Mouse (Mus musculus): ENCODE results near the gene Atf3. TPM values are rescaled to one million over a fixed set of nuclear protein-coding genes. Genes with fewer than 3 reads are reported as not detected.

Atf3 gene
- total and polyA plus RNA-seq, 2 experiments, result 0.55 to 0.81 TPM

- H3K27ac ChIP-seq (replicated peaks; ENCODE audit: insufficient read depth, low read depth, low read length), result no peak overlapping the region
- no peaks in the 10 kb centered on the region for H3K79me2 ChIP-seq (ENCODE audit: control insufficient read depth, insufficient read depth, low read length)
- DNase-seq (ENCODE audit: extremely low read depth, low read depth, low spot score), result peak; percentile 42
- 34% methylated on average over 14 of the region's 14 CpGs for WGBS
- no peaks in the 10 kb centered on the region for H3K27me3 ChIP-seq (ENCODE audit: control insufficient read depth, insufficient read depth, low read length)
- peak; percentile 48; the same call in 1 of the 2 replicates for TF ChIP-seq CTCF (IDR thresholded peaks at IDR 0.05; ENCODE audit: low read depth, low read length)
- no peak for TF ChIP-seq POLR2A (IDR thresholded peaks at IDR 0.05; ENCODE audit: extremely low read depth, insufficient read depth, low read length)
- H3K4me1 ChIP-seq (ENCODE audit: control insufficient read depth, insufficient read depth, low read length), result no peaks in the 10 kb centered on the region
- no peaks in the 10 kb centered on the region for H3K36me3 ChIP-seq (ENCODE audit: control insufficient read depth, insufficient read depth, low read length)
- no peak overlapping the region for H3K4me3 ChIP-seq (ENCODE audit: insufficient read depth, low read depth, low read length)
- no peak overlapping the region; the same call in 1 of the 2 replicates for H3K9ac ChIP-seq (ENCODE audit: low read depth, low read length)
These were observed 24.0 kb downstream of the Atf3 start for GRCm38 (mm10) chr1:191193657-191194424.

GRCm38 (mm10) chr1:191192751-191193150 lies 25.1 kb downstream of the Atf3 start:
- TF ChIP-seq POLR2A (IDR thresholded peaks at IDR 0.05; ENCODE audit: extremely low read depth, insufficient read depth, low read length) (no peak), CTCF (IDR thresholded peaks at IDR 0.05; ENCODE audit: low read depth, low read length) (no peak)
- WGBS, result 93% methylated on average over 6 of the region's 6 CpGs
- Histone ChIP-seq H3K36me3 (ENCODE audit: control insufficient read depth, insufficient read depth, low read length) (no peaks in the 10 kb centered on the region), H3K4me3 (ENCODE audit: insufficient read depth, low read depth, low read length) (no peak overlapping the region), H3K9ac (ENCODE audit: low read depth, low read length) (no peak overlapping the region), H3K79me2 (ENCODE audit: control insufficient read depth, insufficient read depth, low read length) (no peaks in the 10 kb centered on the region), H3K27ac (replicated peaks; ENCODE audit: insufficient read depth, low read depth, low read length) (no peak overlapping the region), H3K4me1 (ENCODE audit: control insufficient read depth, insufficient read depth, low read length) (no peaks in the 10 kb centered on the region), H3K27me3 (ENCODE audit: control insufficient read depth, insufficient read depth, low read length) (no peaks in the 10 kb centered on the region)
- DNase-seq (ENCODE audit: extremely low read depth, low read depth, low spot score), result no peak

- WGBS, result 66% methylated on average over 6 of the region's 6 CpGs
- TF ChIP-seq CTCF (IDR thresholded peaks at IDR 0.05; ENCODE audit: low read depth, low read length) (no peak), POLR2A (IDR thresholded peaks at IDR 0.05; ENCODE audit: extremely low read depth, insufficient read depth, low read length) (no peak)
These were observed 25.6 kb downstream of the Atf3 start for GRCm38 (mm10) chr1:191192213-191192612.

GRCm38 (mm10) chr1:191189671-191190372 lies 28.0 kb downstream of the Atf3 start:
- no peak overlapping the region for H3K4me3 ChIP-seq (ENCODE audit: insufficient read depth, low read depth, low read length)
- no peaks in the 10 kb centered on the region for H3K79me2 ChIP-seq (ENCODE audit: control insufficient read depth, insufficient read depth, low read length)
- no peak overlapping the region for H3K9ac ChIP-seq (ENCODE audit: low read depth, low read length)
- H3K4me1 ChIP-seq (ENCODE audit: control insufficient read depth, insufficient read depth, low read length), result peaks cover 5% of the 10 kb centered on the region; the same call in 1 of the 2 replicates
- H3K27me3 ChIP-seq (ENCODE audit: control insufficient read depth, insufficient read depth, low read length), result 0 out of 2 replicates have a peak, but pooled peaks cover 2% of the 10 kb centered on the region
- TF ChIP-seq POLR2A (IDR thresholded peaks at IDR 0.05; ENCODE audit: extremely low read depth, insufficient read depth, low read length) (no peak), CTCF (IDR thresholded peaks at IDR 0.05; ENCODE audit: low read depth, low read length) (no peak)
- no peaks in the 10 kb centered on the region for H3K36me3 ChIP-seq (ENCODE audit: control insufficient read depth, insufficient read depth, low read length)
- 49% methylated on average over 6 of the region's 6 CpGs for WGBS
- no peak for DNase-seq (ENCODE audit: extremely low read depth, low read depth, low spot score)
- H3K27ac ChIP-seq (replicated peaks; ENCODE audit: insufficient read depth, low read depth, low read length), result no peak overlapping the region

More at GRCm38 (mm10) chr1:191192213-191192612, 25.6 kb downstream of the Atf3 start:
- no peaks in the 10 kb centered on the region for H3K27me3 ChIP-seq (ENCODE audit: control insufficient read depth, insufficient read depth, low read length)
- H3K36me3 ChIP-seq (ENCODE audit: control insufficient read depth, insufficient read depth, low read length), result no peaks in the 10 kb centered on the region
- no peak overlapping the region for H3K27ac ChIP-seq (replicated peaks; ENCODE audit: insufficient read depth, low read depth, low read length)
- DNase-seq (ENCODE audit: extremely low read depth, low read depth, low spot score), result no peak
- H3K4me1 ChIP-seq (ENCODE audit: control insufficient read depth, insufficient read depth, low read length), result no peaks in the 10 kb centered on the region
- H3K9ac ChIP-seq (ENCODE audit: low read depth, low read length), result no peak overlapping the region
- H3K79me2 ChIP-seq (ENCODE audit: control insufficient read depth, insufficient read depth, low read length), result no peaks in the 10 kb centered on the region
- H3K4me3 ChIP-seq (ENCODE audit: insufficient read depth, low read depth, low read length), result no peak overlapping the region

GRCm38 (mm10) chr1:191186386-191186770 lies 31.5 kb downstream of the Atf3 start:
- peaks cover 13% of the 10 kb centered on the region for H3K4me1 ChIP-seq (ENCODE audit: control insufficient read depth, insufficient read depth, low read length)
- H3K36me3 ChIP-seq (ENCODE audit: control insufficient read depth, insufficient read depth, low read length), result no peaks in the 10 kb centered on the region
- no peak for TF ChIP-seq CTCF (IDR thresholded peaks at IDR 0.05; ENCODE audit: low read depth, low read length)
- TF ChIP-seq POLR2A (IDR thresholded peaks at IDR 0.05; ENCODE audit: extremely low read depth, insufficient read depth, low read length), result no peak
- H3K9ac ChIP-seq (ENCODE audit: low read depth, low read length), result no peak overlapping the region
- no peaks in the 10 kb centered on the region for H3K79me2 ChIP-seq (ENCODE audit: control insufficient read depth, insufficient read depth, low read length)
- no peak overlapping the region for H3K27ac ChIP-seq (replicated peaks; ENCODE audit: insufficient read depth, low read depth, low read length)
- WGBS, result 10% methylated on average over 7 of the region's 7 CpGs
- DNase-seq (ENCODE audit: extremely low read depth, low read depth, low spot score), result peak; percentile 25
- no peak overlapping the region for H3K4me3 ChIP-seq (ENCODE audit: insufficient read depth, low read depth, low read length)
- H3K27me3 ChIP-seq (ENCODE audit: control insufficient read depth, insufficient read depth, low read length), result 0 out of 2 replicates have a peak, but pooled peaks cover 2% of the 10 kb centered on the region
